Mouse (Mus musculus): ENCODE data around the gene Pdlim4.

GRCm38 (mm10) chr11:54071726-54072445 lies 3.1 kb upstream of the Pdlim4 start:
- TF ChIP-seq CTCF (IDR thresholded peaks at IDR 0.05; ENCODE audit: borderline replicate concordance, extremely low read depth, insufficient read depth, insufficient read length) (no peak), POLR2A (IDR thresholded peaks at IDR 0.05; ENCODE audit: borderline replicate concordance, extremely low read depth, insufficient read depth, insufficient read length, poor library complexity, severe bottlenecking) (no peak)

All from brain, embryonic 14.5 days (tissue).